Mouse (Mus musculus) lung, embryonic 16.5 days (tissue): Measurements from ENCODE around the gene Gpr50. TPM values are rescaled to one million over a fixed set of nuclear protein-coding genes. Genes with fewer than 3 reads are reported as not detected.

Experiments used
- ATAC-seq: fragments of 200-750 bp; cut with Nextera tagmentation; 2 replicates; pipeline ENCODE4 v1.8.0; 2017; ENCODE audit warnings: low read depth, mild to moderate bottlenecking, moderate library complexity
- H3K27ac ChIP-seq: fragments of 300-500 bp; sonication (generic); 2 replicates; pipeline ENCODE4 v1.5.1; 2014; ENCODE audit warnings: mild to moderate bottlenecking, control low read depth, low read length
- H3K27me3 ChIP-seq: fragments of 300-500 bp; sonication (generic); 2 replicates; pipeline ENCODE4 v1.6.1; 2014; ENCODE audit warnings: low read depth, low read length, mixed read lengths; ENCODE audit not compliant: control insufficient read depth, insufficient read depth
- H3K36me3 ChIP-seq: fragments of 300-500 bp; sonication (generic); 2 replicates; pipeline ENCODE4 v1.6.1; 2014; ENCODE audit warnings: low read length; ENCODE audit not compliant: control insufficient read depth, insufficient read depth
- H3K4me1 ChIP-seq: fragments of 300-500 bp; sonication (generic); replicated peaks from 2 replicates; pipeline ENCODE4 v1.6.1; 2014; ENCODE audit warnings: low read length, mixed read lengths; ENCODE audit not compliant: control insufficient read depth, insufficient read depth
- H3K4me2 ChIP-seq: fragments of 300-500 bp; sonication (generic); 2 replicates; pipeline ENCODE4 v1.6.1; 2014; ENCODE audit warnings: low read depth, low read length, control low read depth
- H3K4me3 ChIP-seq: fragments of 300-500 bp; sonication (generic); 2 replicates; pipeline ENCODE4 v1.5.1; 2014; ENCODE audit warnings: mild to moderate bottlenecking, low read length, control low read depth
- H3K9ac ChIP-seq: fragments of 300-500 bp; sonication (generic); 2 replicates; pipeline ENCODE4 v1.6.1; 2014; ENCODE audit warnings: low read length, control low read depth
- H3K9me3 ChIP-seq: fragments of 300-500 bp; sonication (generic); 2 replicates; pipeline ENCODE4 v1.6.1; 2016; ENCODE audit warnings: low read length; ENCODE audit not compliant: control insufficient read depth
- WGBS: fragments of 180-500 bp; shearing (Covaris S2); extraction: QIAGEN DNeasy Blood & Tissue Kit; methylation state at CpG from one replicate; pipeline ENCODE4 v1.1.7; 2014; 5-methylcytosine and 5-hydroxymethylcytosine counted together
- polyA plus RNA-seq: library from polyadenylated mRNA; unstranded; fragments of >200 nt; fragmentation: Nextera tagmentation; extraction: Ambion mirVana; gene quantifications from 2 replicates; pipeline ENCODE4 v1.2.1, GENCODE M21; 2015

Gene Gpr50
- polyA plus RNA-seq = 0.24 TPM in 2 replicates

DNA sequence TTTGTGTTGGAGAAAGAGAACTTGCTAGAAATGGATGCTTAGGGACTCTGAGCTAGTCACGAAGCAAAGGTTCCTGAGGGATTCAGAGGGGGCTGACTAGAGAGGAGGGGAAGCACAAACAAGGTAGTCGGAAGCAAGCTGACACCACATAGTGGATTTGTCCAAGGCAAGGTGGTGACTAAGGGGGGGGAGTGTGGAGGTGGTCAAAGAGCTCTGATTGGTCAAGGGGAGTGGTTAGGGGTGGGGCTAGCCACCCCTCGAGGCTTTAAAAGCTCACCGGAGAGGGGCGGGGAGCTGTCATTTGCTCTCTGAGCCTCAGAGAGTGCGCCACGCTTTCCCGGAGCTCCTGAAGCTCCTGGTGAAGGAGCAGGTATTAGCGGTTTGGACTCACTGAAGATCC is at the start of gene Gpr50:
Gpr50 (plus strand) TSS at position 294 of the 400 bp plus-strand sequence.
- Histone ChIP-seq H3K27ac (no peak within 1 kb of the TSS), H3K9me3 (peaks cover 9% of the 10 kb centered on the region), H3K9ac (peak within 1 kb of the TSS; percentile 30), H3K4me3 (peak within 1 kb of the TSS; percentile 46), H3K4me2 (peak within 1 kb of the TSS; percentile 62), H3K4me1 (no peaks in the 10 kb centered on the region), H3K27me3 (peaks cover 56% of the 10 kb centered on the region), H3K36me3 (no peaks in the 10 kb centered on the region)
- ATAC-seq = no peak
- 27% methylated on average over 7 of the region's 9 CpGs for WGBS

DNA sequence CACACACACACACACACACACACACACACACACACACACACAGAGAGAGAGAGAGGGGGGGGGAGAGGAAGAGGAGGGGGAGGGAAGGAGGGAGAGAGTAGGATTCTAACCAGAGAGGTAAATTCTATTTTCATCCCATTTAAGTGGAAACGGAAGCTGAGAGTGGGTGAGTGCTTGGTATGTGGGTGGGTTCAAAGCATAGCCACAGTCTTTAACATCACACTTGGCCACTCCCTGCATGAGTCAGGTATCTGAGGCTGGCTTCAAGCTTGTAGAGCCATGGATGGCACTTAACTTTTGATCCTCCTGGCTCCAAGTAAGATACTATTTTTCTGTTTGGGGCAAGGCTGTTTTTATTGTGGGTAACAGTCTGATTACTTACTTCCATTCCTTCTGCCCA is 41.2 kb upstream of the Gpr50 start:
- Histone ChIP-seq H3K27me3 (no peaks in the 10 kb centered on the region), H3K9me3 (no peaks in the 10 kb centered on the region), H3K36me3 (no peaks in the 10 kb centered on the region), H3K4me1 (no peaks in the 10 kb centered on the region), H3K9ac (no peak overlapping the region), H3K4me3 (no peak overlapping the region), H3K27ac (no peak overlapping the region), H3K4me2 (no peak overlapping the region)
- ATAC-seq = peak; percentile 49; the same call in 1 of the 2 replicates
- 41% methylated on average over 1 of the region's 1 CpGs for WGBS

DNA sequence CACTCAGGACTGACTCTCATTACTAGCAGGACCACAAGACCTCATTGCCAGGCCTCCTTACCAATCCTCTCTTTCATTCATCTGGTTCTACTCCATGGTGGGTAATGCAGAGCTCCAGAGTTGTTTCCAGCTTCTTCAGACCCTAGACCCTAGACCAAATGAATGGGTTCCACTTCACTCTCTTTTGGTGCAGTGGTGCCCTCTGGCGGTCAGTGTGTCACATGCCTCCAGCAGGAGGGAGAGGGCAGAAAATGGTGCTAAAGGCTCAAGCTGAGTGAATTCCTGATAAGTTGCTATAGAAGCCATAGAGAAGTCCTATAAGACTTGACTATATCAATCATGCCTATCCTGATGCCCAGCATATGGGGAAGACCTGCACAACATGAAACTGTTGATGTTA is 39.6 kb upstream of the Gpr50 start:
- no peak overlapping the region for H3K9ac ChIP-seq
- no peaks in the 10 kb centered on the region for H3K36me3 ChIP-seq
- H3K9me3 ChIP-seq = no peaks in the 10 kb centered on the region
- H3K4me2 ChIP-seq = no peak overlapping the region
- WGBS = 8% methylated on average over 1 of the region's 1 CpGs
- ATAC-seq = no peak
- H3K27ac ChIP-seq = no peak overlapping the region
- no peaks in the 10 kb centered on the region for H3K27me3 ChIP-seq
- H3K4me3 ChIP-seq = no peak overlapping the region
- no peaks in the 10 kb centered on the region for H3K4me1 ChIP-seq

DNA sequence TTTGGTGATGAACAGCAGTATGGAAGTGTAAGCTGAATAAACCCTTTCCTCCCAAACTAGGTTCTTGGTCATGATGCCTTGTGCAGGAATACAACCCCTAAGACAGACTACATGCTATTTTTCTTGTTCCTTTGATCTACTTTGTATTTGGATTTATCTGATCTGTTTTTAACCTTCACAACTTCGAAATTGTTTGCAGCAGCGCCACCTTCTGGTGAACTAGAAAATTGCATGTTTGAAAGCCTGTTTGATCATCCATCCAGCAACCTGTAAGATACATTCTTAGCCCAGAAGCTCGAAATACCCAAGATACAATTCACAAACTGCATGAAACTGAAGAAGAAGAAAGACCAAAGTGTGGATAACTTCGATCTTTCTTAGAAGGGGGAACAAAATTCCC is 35.2 kb upstream of the Gpr50 start:
- no peak overlapping the region for H3K4me2 ChIP-seq
- no peak overlapping the region for H3K4me3 ChIP-seq
- no peaks in the 10 kb centered on the region for H3K27me3 ChIP-seq
- no peaks in the 10 kb centered on the region for H3K4me1 ChIP-seq
- H3K36me3 ChIP-seq = no peaks in the 10 kb centered on the region
- no peak for ATAC-seq
- H3K9ac ChIP-seq = no peak overlapping the region
- 10% methylated on average over 4 of the region's 4 CpGs for WGBS
- H3K27ac ChIP-seq = no peak overlapping the region
- no peaks in the 10 kb centered on the region for H3K9me3 ChIP-seq

DNA sequence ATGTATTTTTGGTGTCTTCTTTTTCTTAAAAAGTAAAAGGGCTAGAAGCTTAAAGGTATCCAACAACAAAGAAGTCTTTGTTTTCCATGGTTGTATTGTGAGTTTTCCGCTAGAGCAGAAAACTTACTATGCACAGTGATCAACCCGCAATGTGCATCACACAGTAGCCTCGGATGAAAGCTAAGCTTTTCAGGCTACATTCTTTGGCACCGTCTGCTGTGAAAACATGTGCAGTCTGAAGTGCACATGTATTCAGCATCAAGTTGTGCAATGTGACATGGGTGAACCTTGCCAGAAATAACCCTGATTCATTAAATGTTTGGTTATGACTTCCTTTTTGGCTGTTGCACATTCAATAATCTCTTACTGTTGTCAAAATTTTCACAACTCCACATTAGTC is 32.8 kb upstream of the Gpr50 start:
- WGBS = 56% methylated on average over 4 of the region's 4 CpGs
- H3K9ac ChIP-seq = no peak overlapping the region
- no peak for ATAC-seq
- H3K4me3 ChIP-seq = no peak overlapping the region
- no peaks in the 10 kb centered on the region for H3K36me3 ChIP-seq
- H3K4me2 ChIP-seq = no peak overlapping the region
- H3K27ac ChIP-seq = no peak overlapping the region
- H3K27me3 ChIP-seq = no peaks in the 10 kb centered on the region; the same call in 1 of the 2 replicates
- no peaks in the 10 kb centered on the region for H3K4me1 ChIP-seq
- no peaks in the 10 kb centered on the region for H3K9me3 ChIP-seq

DNA sequence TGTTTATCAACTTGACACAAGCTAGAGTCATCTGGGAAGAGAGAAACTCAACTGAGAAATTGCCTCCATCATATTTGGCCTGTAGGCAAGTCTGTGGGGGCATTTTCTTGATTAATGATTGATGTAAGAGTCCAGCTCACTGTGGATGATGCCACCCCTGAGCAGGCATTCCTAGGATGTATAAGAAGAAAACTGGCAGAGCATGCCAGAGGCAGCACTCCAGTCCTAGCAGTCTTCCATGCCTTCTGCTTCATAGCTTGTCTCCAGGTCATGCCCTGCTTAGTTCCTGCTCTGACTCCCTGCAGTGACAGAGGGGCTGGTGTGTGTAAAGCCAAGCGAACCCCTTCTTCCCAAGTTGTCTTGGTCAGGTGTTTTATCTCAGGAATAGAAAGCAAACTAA is 32.3 kb upstream of the Gpr50 start:
- no peak for ATAC-seq
- H3K4me2 ChIP-seq = no peak overlapping the region
- 45% methylated on average over 1 of the region's 1 CpGs for WGBS
- H3K27me3 ChIP-seq = no peaks in the 10 kb centered on the region; the same call in 1 of the 2 replicates
- no peaks in the 10 kb centered on the region for H3K9me3 ChIP-seq
- no peaks in the 10 kb centered on the region for H3K4me1 ChIP-seq
- no peak overlapping the region for H3K4me3 ChIP-seq
- H3K36me3 ChIP-seq = no peaks in the 10 kb centered on the region
- H3K9ac ChIP-seq = no peak overlapping the region
- no peak overlapping the region for H3K27ac ChIP-seq

DNA sequence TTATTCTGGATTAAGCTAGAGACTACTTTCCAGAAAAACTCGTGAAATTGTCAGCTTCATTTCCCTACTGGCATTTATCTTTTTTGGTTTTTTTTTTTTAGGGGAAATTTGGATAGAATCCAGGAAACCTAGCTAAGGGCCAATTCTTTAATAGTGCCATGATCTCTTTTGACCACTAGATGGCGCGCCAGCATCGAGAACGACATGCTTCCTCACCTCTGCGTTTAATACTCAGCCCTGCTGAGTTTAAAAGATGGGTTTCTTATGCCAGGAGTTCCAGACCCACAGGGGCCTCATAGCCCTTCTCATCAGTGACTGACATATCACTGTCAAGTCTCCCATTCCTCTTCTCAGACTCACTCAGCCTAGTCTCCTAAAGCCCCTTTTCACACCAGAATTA is 15.5 kb upstream of the Gpr50 start:
- H3K4me3 ChIP-seq = no peak overlapping the region
- H3K36me3 ChIP-seq = no peaks in the 10 kb centered on the region
- WGBS = 3% methylated on average over 6 of the region's 6 CpGs
- no peak overlapping the region for H3K27ac ChIP-seq
- H3K9ac ChIP-seq = no peak overlapping the region
- ATAC-seq = no peak
- no peaks in the 10 kb centered on the region for H3K4me1 ChIP-seq
- H3K4me2 ChIP-seq = no peak overlapping the region
- H3K27me3 ChIP-seq = no peaks in the 10 kb centered on the region
- no peaks in the 10 kb centered on the region for H3K9me3 ChIP-seq

DNA sequence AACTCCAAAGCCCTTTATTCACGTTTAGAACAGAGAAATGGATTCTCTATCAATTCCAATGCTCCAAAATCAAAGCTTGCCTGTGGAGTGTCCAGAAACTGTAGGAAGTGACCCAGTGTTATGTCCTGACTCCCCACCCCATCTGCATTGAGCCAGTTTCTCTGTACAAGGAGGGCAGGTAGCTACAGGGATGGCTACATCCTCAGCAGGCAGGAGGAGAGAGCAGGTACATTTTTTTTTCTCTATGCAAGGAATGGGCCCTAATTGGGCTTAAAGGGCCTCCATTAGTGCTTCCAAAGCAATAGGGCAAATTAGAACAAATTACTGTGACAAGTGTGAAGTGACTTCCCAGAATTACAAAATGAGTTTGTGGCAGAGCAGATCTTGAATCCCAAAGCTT is 15.0 kb upstream of the Gpr50 start:
- Histone ChIP-seq H3K36me3 (no peaks in the 10 kb centered on the region), H3K4me2 (no peak overlapping the region), H3K4me3 (no peak overlapping the region), H3K9ac (no peak overlapping the region), H3K27ac (no peak overlapping the region), H3K4me1 (no peaks in the 10 kb centered on the region), H3K27me3 (no peaks in the 10 kb centered on the region), H3K9me3 (no peaks in the 10 kb centered on the region)
- no peak for ATAC-seq
- WGBS = 0% methylated on average over 1 of the region's 1 CpGs

DNA sequence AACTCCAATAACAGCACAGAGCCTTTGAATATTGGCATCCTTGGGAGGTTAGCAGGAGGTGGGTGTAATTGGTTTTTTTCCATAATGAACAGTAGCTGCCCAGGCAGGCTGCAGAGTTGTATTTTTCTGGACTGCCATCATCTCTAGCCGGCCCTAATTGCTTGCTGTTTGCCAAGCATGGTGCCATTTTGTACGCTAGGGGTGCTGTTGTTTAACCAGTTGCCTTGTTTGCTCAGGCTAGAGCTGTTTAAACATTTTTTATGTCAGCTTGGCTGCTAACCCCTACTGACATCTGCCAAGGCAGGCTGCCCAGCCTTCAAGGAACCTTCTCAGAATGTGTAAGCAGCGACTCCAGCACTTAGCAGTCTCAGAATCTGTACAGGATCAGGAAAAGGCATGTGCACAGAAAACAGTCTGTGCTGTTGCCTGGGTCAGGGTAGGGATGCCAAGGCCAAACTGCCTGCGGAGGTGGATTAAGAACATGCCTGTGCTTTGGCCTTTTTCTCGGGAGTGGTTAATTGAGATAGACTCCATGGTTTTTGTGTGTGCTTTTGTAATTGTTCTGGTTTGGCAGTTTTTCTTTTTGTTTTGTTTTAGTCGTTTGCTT is 14.5 kb upstream of the Gpr50 start:
- H3K4me1 ChIP-seq = no peaks in the 10 kb centered on the region
- no peaks in the 10 kb centered on the region for H3K27me3 ChIP-seq
- no peak overlapping the region for H3K4me3 ChIP-seq
- no peak overlapping the region for H3K27ac ChIP-seq
- ATAC-seq = peak; percentile 56
- WGBS = 31% methylated on average over 6 of the region's 6 CpGs
- H3K4me2 ChIP-seq = no peak overlapping the region
- H3K36me3 ChIP-seq = no peaks in the 10 kb centered on the region
- no peak overlapping the region for H3K9ac ChIP-seq
- H3K9me3 ChIP-seq = no peaks in the 10 kb centered on the region

DNA sequence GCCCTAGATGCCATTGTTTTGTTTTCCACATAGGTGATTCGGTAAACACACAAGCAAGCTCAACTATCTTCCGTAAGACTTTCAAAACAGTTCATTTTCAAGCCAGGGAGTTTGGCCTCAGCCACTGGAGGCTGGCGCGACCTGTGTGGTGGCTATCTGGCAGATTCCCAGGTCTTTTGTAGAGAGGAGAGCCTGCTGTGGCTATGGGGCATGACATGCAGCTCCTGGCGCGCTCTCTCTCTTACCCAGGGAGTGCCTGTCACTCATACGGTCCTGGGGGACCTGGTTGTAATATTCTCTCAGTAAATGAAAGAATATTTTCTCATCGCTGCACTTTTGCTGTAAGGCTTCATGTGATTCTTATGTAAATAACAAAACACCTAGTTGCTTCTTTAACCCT is 13.5 kb upstream of the Gpr50 start:
- 43% methylated on average over 8 of the region's 8 CpGs for WGBS

More for the DNA sequence above, 13.5 kb upstream of the Gpr50 start:
- Histone ChIP-seq H3K9ac (no peak overlapping the region), H3K4me2 (no peak overlapping the region), H3K4me3 (no peak overlapping the region), H3K36me3 (no peaks in the 10 kb centered on the region), H3K27me3 (no peaks in the 10 kb centered on the region), H3K4me1 (no peaks in the 10 kb centered on the region), H3K9me3 (no peaks in the 10 kb centered on the region), H3K27ac (no peak overlapping the region)
- no peak for ATAC-seq
